Mouse (Mus musculus) liver, adult (tissue): ENCODE results near the gene Selenbp1.

Experiments
- GATA4 ChIP-seq: IDR thresholded peaks from 2 replicates; pipeline ENCODE4 v1.6.1; 2014; ENCODE audit warnings: mild to moderate bottlenecking, low read length; ENCODE audit not compliant: insufficient replicate concordance

Selenbp1 gene

DNA sequence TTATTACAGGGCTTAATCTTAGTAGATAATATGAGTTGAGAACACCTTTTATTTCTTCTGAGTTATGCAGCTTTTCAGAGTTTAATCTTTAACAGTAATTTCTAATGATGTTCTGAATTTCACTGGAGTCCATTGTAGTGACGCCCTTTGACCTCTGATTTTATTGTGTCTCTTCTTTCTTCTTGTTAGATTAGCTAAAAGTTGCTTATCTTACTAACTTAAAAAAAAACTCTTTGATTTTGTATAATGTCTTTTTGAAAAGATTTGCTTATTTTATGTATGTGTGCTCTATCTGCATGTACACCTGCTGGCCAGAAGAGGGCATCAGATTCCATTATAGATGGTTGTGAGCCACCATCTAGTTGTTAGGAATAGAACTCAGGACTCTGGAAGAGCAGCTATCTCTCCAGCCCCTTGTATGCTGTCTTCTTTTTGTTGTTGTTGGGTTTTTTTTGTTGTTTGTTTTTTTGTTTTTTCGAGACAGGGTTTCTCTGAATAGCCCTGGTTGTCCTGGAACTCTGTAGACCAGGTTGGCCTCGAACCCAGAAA lies 15.3 kb downstream of the Selenbp1 start:
- TF ChIP-seq GATA4: no peak

DNA sequence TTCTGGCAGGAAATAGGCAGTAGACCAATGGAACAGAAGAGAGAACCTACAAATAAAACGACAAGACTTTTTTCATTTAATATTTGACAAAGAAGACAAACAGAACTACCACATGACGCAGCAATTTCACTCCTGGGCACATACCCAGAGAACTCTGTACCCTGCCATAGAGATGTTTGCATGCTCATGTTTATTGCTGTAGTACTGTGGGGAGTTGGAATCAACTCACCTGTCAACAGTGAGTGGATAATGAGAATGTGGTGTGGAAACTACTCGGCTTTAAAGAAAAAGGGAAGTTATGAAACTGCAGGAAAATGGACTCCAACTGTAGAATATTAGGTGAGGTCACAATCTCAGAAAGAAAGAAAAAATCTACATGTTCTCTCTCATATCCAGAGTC lies 16.8 kb downstream of the Selenbp1 start:
- no peak for TF ChIP-seq GATA4

DNA sequence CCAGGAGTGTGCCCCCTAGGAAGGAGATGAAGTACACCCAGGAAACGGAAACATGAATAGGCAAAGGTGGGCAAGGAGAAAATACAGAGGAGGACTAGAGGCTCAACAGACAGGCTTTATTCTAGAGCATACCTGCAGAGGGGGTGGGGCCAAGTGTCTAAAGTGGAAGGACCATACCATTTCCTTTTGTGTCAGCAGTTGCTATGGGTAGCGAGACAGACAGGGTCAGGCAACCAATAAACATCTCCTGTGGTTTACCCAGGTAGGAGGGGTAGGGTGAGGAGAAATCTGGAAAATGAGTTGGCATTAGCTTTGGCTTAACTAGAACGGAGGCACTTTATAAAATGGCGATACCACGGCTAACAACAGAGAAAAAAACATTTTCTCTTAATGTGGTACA lies 19.9 kb downstream of the Selenbp1 start:
- TF ChIP-seq GATA4: no peak

DNA sequence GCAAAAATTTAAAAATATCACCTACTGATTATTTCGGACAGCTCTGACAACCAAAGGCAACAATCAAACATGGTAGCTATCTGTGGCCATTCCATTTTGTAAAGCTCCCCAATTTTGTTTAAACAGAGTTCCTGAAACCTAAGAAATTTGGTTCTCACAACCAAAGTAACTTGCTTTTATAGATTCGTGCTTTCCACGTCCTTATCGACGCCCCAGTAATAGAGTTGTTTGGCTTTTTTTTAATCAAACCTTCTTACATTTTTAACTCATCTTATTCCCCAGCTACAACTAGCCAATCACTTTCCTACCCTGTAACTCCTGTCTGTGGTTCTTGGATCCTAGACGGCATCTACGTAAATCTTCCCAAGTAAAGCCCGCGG lies 20.5 kb downstream of the Selenbp1 start:
- TF ChIP-seq GATA4: no peak

DNA sequence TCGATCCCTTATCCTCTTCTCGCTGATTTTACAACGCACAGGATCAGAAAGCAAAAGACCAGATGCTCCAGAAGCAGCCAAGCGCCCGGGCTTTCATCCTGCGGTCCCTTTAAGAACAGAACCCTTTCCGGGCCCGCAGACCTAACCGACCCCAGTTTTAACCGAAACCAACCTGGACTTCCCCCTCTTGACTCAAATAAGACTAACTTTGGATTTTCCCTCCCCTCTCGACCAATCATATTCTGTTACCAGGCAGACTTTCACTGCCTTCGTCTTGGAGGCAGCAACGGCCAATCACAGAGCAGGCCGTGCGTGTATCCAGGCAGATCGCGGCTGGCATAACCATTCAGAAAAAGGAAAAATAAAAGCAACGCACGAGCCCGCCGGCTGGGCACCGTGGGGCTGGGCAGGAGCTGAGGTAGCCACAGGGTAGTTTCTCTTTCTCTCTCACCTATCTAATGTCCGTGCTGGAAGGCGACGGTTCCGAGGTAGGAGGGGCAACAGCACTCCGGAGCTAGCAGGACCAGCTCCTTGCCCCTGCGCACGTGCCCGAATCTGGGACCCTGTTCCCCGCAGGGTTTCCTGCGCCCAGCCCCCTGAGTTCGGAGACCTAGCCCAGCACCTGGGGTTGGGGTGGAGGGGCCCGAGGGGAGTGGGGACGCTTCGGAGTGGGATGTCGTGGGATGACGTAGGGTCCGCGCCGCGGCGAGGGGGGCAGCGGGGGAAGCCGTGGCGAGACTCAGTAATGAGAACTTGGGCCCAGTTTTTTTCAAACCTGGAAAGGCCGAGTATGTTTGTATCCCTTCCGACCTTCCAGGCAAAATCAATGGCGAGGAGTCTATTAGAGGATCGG lies 21.1 kb downstream of the Selenbp1 start, which contains the start of gene Rfx5:
TSS of gene Rfx5 (plus strand) at position 312 of the 853 bp plus-strand sequence.
- TF ChIP-seq GATA4: no peak

DNA sequence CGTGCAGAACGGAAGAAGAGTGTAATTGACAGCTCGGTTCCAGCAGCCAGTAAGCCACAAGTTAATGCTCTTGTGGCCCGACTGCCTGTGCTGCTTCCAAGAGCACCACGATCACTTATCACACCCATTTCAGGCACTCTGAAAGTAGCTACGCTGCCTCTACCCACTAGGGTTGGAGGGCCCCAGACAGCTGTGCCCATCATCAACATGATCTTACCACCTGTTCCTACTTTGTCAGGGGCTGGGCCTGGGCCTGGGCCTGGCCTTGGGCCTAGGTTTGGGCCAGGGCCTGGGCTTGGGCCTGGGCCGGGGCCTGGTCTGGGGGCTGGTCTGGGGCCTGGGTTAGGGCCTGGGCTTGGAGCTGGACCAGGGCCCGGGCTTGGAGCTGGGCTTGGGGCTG lies 25.4 kb downstream of the Selenbp1 start:
- TF ChIP-seq GATA4: no peak

DNA sequence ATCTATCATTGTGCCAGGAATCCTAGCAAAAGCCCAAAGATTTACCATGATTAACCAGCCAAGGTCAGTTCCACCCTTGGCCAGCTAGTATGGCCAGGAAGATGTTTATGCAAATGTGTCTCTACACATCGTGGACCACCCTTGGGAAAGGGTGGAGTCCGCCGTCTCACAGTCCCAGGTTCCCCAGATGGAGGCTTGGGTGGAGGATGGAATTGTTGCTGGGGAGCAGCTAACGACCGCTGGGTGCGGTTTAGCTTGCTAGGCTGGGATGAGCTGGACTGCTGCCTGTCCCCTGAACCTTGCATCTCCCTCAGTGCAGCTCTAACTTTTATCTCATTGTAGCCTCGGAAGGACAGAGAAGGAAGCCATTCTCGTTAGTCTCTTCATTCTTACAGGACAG lies 27.0 kb downstream of the Selenbp1 start:
- TF ChIP-seq GATA4: no peak

DNA sequence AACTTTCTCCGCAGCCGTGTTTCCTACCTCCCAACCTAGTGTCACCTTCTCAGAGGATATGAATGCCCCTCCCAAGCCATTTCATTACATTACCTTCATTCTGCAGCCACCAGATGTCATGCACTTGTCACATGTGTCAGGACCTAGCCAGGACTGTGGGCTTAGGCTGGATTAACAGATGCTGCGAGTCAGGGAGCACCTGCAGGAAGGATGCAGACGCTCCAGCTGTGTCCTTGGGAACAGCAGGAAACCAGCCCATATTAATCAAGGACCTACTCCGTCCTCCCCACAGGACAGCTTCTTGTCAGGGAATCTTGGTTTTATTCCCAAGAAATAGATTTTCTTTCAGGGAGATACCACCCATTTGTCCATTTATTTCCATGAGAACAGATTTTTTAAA lies 27.5 kb downstream of the Selenbp1 start:
- no peak for TF ChIP-seq GATA4

DNA sequence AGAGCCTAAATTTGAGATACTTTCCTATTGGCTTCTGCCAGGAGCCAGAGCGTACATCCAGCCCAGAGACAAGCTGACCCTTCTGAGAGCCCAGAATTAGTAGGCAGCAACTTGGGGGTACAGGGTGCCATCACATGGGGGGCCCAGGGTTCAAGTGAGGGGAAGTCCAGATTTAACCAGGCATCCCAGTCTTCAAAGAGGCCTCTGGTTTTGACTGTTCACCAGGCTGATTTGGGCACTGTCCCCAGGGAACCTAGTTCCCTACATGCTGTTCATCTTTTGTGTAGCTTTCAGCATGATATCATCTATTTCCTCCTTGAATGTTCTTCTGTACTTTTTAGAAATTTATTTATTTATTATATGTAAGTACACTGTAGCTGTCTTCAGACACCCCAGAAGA lies 32.1 kb downstream of the Selenbp1 start:
- TF ChIP-seq GATA4: no peak

DNA sequence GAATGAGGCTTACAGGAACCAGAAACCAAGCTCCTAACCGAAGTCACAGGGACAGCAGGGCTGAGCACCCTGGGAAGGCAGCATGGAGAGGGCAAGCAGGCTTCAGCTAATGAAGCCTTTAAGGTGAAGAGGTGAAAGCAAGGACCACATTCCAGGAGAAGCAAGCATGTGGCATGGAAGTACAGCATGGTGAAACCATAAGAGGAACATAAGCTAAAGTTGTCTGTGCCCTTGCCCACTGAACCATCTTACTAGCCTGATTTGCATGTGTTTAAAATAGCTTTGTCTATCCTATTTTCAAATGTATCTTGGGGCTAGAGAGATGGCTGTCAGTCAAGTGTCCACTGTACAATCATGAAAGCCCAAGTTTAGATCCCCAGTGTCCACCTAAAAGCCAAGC lies 33.0 kb downstream of the Selenbp1 start:
- TF ChIP-seq GATA4: no peak

DNA sequence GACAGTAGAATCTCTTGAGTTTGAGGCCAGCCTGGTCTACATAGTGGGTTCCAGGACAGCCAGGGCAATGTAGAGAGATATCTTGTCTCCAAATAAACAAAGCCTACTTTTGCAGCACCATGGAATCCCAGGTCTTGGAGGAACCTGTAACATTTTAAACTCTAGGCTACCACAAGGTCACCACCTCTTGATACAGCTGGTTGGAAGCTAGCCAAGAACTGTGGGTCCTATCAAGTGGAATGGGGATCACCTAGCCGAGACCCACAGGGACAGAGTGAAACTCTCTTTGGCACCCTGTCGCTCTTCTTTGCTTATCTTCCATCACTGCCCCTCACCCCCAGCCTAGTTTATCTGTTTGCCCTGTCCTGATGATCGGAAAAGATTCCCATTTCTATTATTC lies 39.7 kb downstream of the Selenbp1 start:
- TF ChIP-seq GATA4: no peak

DNA sequence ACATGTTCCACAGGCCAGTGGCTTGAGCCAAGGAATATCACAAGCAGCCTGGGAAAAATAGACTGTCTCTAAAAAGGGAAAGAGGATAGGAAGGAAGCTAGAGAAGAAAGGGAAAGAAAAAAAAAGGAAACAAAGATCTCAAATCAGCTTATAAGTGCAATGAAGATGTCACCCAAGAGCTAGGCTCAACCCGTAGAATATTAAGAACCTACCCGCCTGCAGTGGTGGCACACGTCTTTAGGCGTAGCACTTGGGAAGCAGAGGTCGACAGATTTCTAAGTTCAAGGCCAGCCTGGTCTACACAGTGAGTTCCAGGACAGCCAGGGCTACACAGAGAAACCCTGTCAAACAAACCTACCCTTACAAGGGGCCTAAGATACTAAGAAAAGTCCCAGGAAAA lies 40.8 kb downstream of the Selenbp1 start:
- TF ChIP-seq GATA4: no peak

DNA sequence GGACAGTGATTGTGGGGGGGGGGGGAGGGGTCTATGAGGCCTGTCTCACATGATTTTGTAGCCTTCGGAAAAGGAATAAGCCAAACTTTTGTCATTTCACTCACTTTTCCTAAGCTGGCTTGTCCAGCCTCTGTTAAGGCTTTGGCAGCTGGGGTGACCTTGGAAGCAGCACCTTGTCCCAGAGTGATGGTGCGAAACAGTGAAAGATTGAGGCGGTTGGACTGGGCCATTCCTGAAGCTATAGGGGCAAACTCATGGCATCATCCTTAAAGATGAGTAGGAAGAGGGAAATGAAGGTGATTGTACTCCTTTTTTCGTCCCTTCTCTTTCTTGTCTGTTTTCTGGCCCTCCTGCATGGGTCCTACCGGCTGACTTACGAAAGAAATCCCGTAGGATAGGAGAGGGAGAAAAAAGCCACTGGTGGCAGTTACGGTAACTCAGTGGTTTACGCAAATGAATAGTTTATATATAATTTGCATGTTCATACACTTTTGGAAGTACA lies 41.2 kb downstream of the Selenbp1 start:
- TF ChIP-seq GATA4: no peak

DNA sequence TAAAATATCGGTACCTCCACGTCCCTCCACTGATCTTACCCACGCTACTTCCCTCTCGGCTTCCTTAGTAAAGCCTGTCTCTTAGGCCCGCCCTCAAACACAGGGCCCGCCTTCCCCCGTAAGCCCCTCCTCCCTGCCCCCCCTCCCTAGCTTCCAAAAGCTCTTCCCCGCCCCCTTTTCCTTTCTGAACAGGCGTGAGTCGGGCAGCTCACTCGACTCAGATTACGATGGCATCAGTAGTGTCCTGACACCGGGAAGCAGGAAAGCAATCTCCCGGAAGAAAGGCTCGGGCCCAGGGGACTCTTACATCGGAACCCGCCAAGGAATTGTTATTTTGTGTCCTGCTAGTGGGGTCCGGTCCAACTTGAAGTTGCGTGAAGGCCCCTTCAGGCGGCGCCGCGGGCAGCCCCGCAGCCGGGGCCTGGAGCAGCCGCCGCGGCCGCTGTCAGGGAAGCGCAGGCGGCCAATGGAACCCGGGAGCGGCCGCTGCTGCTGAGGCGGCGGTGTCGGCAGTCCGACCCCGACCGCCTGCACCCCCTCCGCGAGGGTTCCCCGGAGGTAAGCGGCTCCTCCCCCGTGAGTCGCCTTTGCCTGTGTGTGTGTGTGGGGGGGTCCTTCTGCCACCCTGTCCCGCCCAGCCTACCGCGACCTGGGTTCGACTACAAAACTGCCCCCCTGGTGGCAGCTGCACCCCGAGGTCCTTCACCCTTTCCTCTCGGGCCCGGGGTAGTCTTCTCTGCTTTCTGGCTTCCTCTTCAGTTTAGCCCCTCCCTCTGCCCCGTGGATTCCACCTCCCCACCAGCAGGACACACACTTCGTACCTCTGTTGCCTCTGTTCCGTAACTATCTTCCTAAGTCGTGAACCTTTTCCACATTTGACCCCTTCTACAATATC lies 41.9 kb downstream of the Selenbp1 start, which contains the start of gene Pi4kb:
TSS of gene Pi4kb (plus strand) at position 204 of the 895 bp plus-strand sequence.
- TF ChIP-seq GATA4: no peak

DNA sequence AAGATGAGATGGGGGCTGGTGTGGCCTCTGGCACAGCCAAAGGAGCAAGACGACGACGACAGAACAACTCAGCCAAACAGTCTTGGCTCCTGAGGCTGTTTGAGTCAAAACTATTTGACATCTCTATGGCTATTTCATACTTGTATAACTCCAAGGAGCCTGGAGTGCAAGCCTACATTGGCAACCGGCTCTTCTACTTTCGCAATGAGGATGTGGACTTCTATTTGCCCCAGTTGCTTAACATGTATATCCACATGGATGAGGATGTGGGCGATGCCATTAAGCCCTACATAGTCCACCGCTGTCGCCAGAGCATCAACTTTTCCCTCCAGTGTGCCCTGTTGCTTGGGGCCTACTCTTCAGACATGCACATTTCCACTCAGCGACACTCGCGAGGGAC lies 51.5 kb downstream of the Selenbp1 start:
- TF ChIP-seq GATA4: no peak
